Mouse (Mus musculus) neural tube, embryonic 11.5 days (tissue): ENCODE data around the gene Ufc1. TPM values are rescaled to one million over a fixed set of nuclear protein-coding genes. Genes with fewer than 3 reads are reported as not detected.

ENCODE experiments used
- ATAC-seq: fragments of 200-750 bp; cut with Nextera tagmentation; 2 replicates; pipeline ENCODE4 v1.8.0; 2017; ENCODE audit warnings: moderate number of reproducible peaks, mild to moderate bottlenecking, moderate TSS enrichment, moderate library complexity; ENCODE audit not compliant: insufficient read depth, low FRiP score, low TSS enrichment
- DNase-seq: peaks from one replicate; pipeline ENCODE4 v3.0.0-alpha.2; 2015; ENCODE audit warnings: low spot score
- H3K27ac ChIP-seq: fragments of 300-500 bp; sonication (generic); 2 replicates; pipeline ENCODE4 v1.5.1; 2014; ENCODE audit warnings: low read depth, mild to moderate bottlenecking, low read length
- H3K27me3 ChIP-seq: fragments of 300-500 bp; sonication (generic); 2 replicates; pipeline ENCODE4 v1.6.1; 2014; ENCODE audit warnings: mild to moderate bottlenecking, low read length, mixed read lengths; ENCODE audit not compliant: control insufficient read depth, insufficient read depth
- H3K36me3 ChIP-seq: fragments of 300-500 bp; sonication (generic); 2 replicates; pipeline ENCODE4 v1.6.1; 2014; ENCODE audit warnings: mild to moderate bottlenecking, low read length, moderate library complexity, mixed read lengths; ENCODE audit not compliant: control insufficient read depth, insufficient read depth
- H3K4me1 ChIP-seq: fragments of 300-500 bp; sonication (generic); 2 replicates; pipeline ENCODE4 v1.6.1; 2014; ENCODE audit warnings: low read length, mixed read lengths; ENCODE audit not compliant: control insufficient read depth, insufficient read depth
- H3K4me2 ChIP-seq: fragments of 300-500 bp; sonication (generic); 2 replicates; pipeline ENCODE4 v1.6.1; 2014; ENCODE audit warnings: low read depth, mild to moderate bottlenecking, moderate library complexity
- H3K4me3 ChIP-seq: fragments of 300-500 bp; sonication (generic); 2 replicates; pipeline ENCODE4 v1.5.1; 2014; ENCODE audit warnings: low read depth, low read length
- H3K9ac ChIP-seq: fragments of 300-500 bp; sonication (generic); 2 replicates; pipeline ENCODE4 v1.6.1; 2014; ENCODE audit warnings: mild to moderate bottlenecking, low read length
- H3K9me3 ChIP-seq: fragments of 300-500 bp; sonication (generic); 2 replicates; pipeline ENCODE4 v1.6.1; 2016; ENCODE audit warnings: low read length; ENCODE audit not compliant: control insufficient read depth
- WGBS: fragments of 180-500 bp; shearing (Covaris S2); extraction: QIAGEN DNeasy Blood & Tissue Kit; methylation state at CpG from one replicate; pipeline ENCODE4 v1.1.7; 2014; 5-methylcytosine and 5-hydroxymethylcytosine counted together
- polyA plus RNA-seq: library from polyadenylated mRNA; unstranded; fragments of >200 nt; fragmentation: Nextera tagmentation; extraction: Ambion mirVana; gene quantifications from 2 replicates; pipeline ENCODE4 v1.2.1, GENCODE M21; 2014

Ufc1 gene
- polyA plus RNA-seq, 1 experiment from 2014 or later: 103 TPM

GRCm38 (mm10) chr1:171257781-171258180 is 37.0 kb downstream of the Ufc1 start:
- H3K27me3 ChIP-seq: no peaks in the 10 kb centered on the region
- H3K4me3 ChIP-seq: no peak overlapping the region
- no peak overlapping the region for H3K9ac ChIP-seq
- DNase-seq (no peak), ATAC-seq (no peak)
- H3K9me3 ChIP-seq: no peaks in the 10 kb centered on the region
- no peaks in the 10 kb centered on the region for H3K4me1 ChIP-seq
- H3K27ac ChIP-seq: no peak overlapping the region
- WGBS: 90% methylated on average over 9 of the region's 9 CpGs
- no peak overlapping the region for H3K4me2 ChIP-seq
- H3K36me3 ChIP-seq: peaks cover 2% of the 10 kb centered on the region; the same call in 1 of the 2 replicates

DNA sequence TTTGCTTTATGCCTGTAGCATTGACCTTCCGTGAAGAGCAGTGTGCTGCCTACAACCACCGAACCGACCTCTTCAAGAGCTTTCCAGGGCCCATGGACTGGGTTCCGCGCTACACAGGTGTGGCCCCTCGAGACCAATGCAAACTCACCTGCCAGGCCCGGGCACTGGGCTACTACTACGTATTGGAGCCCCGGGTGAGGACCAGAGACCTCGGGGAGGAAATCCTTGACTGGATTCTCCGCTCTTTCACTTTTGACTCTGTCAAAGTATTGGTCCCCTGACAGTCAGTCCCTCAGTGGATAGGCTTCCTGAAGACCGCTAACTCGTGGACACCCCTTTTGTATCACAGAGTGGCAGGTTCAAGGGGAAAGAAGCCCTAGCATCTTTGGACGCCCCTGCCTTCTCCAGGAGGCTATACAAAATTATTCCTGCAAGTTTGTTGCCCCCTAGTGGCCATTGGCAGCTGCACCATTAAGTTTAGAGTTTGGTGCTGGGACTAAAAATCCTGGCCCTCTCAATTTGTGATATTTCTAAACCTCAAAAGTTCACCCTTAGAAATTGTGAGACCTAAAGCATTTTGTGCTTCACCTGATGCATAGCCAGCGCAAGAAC is 37.8 kb downstream of the Ufc1 start:
- ATAC-seq (0 out of 2 replicates have a peak, but pooled peaks have one; percentile 58), DNase-seq (peak; percentile 69)
- Histone ChIP-seq H3K36me3 (peaks cover 2% of the 10 kb centered on the region; the same call in 1 of the 2 replicates), H3K4me3 (no peak overlapping the region), H3K4me1 (peaks cover 5% of the 10 kb centered on the region; the same call in 1 of the 2 replicates), H3K4me2 (no peak overlapping the region), H3K27ac (no peak overlapping the region), H3K9me3 (no peaks in the 10 kb centered on the region), H3K9ac (no peak overlapping the region), H3K27me3 (no peaks in the 10 kb centered on the region)
- 66% methylated on average over 15 of the region's 15 CpGs for WGBS

- Histone ChIP-seq H3K27ac (no peak overlapping the region), H3K27me3 (no peaks in the 10 kb centered on the region), H3K4me2 (no peak overlapping the region), H3K4me1 (peaks cover 11% of the 10 kb centered on the region), H3K9ac (no peak overlapping the region), H3K9me3 (no peaks in the 10 kb centered on the region), H3K36me3 (peaks cover 2% of the 10 kb centered on the region; the same call in 1 of the 2 replicates), H3K4me3 (no peak overlapping the region)
- 92% methylated on average over 24 of the region's 24 CpGs for WGBS
- ATAC-seq (no peak), DNase-seq (no peak)
Measured at GRCm38 (mm10) chr1:171256095-171256818, 38.6 kb downstream of the Ufc1 start.

DNA sequence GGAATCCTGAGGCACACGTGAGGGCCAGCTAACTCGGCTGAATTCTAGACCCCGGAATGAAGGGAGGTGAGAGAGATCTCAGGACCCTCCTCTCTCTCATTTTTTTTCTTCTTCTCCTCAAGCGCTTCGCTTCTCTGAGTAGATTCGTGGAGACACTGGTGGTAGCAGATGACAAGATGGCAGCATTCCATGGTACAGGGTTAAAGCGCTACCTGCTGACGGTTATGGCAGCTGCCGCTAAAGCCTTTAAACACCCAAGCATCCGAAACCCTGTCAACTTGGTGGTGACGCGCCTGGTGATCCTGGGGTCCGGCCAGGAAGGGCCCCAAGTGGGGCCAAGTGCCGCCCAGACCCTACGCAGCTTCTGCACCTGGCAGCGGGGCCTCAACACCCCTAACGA is 42.4 kb downstream of the Ufc1 start:
- Histone ChIP-seq H3K27ac (0 out of 2 replicates have a peak overlapping the region, but pooled peaks have one; percentile 39), H3K9ac (0 out of 2 replicates have a peak overlapping the region, but pooled peaks have one; percentile 14), H3K27me3 (no peaks in the 10 kb centered on the region), H3K9me3 (no peaks in the 10 kb centered on the region), H3K4me2 (peak overlapping the region; percentile 36), H3K4me1 (peaks cover 30% of the 10 kb centered on the region), H3K4me3 (0 out of 2 replicates have a peak overlapping the region, but pooled peaks have one; percentile 22), H3K36me3 (no peaks in the 10 kb centered on the region)
- 61% methylated on average over 17 of the region's 17 CpGs for WGBS
- no peak for ATAC-seq
- no peak for DNase-seq

- H3K9ac ChIP-seq: 0 out of 2 replicates have a peak overlapping the region, but pooled peaks have one; percentile 14
- ATAC-seq (no peak), DNase-seq (peak; percentile 40)
- H3K4me3 ChIP-seq: peak overlapping the region; percentile 22; the same call in 1 of the 2 replicates
- no peaks in the 10 kb centered on the region for H3K9me3 ChIP-seq
- H3K4me2 ChIP-seq: peak overlapping the region; percentile 50
- H3K27ac ChIP-seq: peak overlapping the region; percentile 44; the same call in 1 of the 2 replicates
- H3K4me1 ChIP-seq: peaks cover 30% of the 10 kb centered on the region
- 2% methylated on average over 13 of the region's 13 CpGs for WGBS
- no peaks in the 10 kb centered on the region for H3K36me3 ChIP-seq
- H3K27me3 ChIP-seq: no peaks in the 10 kb centered on the region
Measured at GRCm38 (mm10) chr1:171251594-171252324, 43.1 kb downstream of the Ufc1 start.

DNA sequence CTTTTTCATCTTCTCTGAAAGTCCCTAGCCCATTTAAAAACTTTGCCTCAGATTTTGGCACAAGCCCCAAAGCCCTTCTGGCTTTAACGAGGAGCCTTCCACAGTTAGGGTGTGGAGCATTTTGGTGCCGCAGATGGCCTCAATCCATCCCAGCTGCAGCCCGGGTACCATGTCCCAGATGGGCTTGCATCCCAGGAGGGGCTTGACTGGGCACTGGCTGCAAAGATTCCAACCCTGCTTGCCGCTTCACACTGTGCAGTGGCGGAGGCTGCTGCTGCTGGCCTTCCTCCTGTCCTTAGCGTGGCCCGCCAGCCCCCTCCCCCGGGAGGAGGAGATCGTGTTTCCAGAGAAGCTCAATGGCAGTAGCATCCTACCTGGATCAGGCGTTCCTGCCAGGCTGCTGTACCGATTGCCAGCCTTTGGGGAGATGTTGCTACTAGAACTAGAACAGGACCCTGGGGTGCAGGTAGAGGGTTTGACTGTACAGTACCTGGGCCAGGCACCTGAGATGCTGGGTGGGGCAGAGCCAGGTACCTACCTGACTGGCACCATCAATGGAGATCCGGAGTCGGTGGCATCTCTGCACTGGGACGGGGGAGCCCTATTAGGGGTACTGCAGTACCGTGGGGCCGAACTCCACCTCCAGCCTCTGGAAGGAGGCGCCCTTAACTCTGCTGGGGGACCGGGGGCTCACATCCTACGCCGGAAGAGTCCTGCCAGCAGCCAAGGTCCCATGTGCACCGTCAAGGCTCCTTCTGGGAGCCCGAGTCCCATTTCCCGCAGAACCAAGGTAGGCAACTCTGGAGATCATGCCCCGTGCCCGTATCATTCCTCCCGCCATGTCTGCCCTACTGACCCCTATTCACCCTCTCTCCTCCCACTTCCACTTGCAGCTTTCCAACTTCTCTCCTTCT is 43.9 kb downstream of the Ufc1 start, which contains the start of gene Ndufs2:
Ndufs2 (minus strand) TSS at position 709 of the 914 bp plus-strand sequence.
- H3K27me3 ChIP-seq: no peaks in the 10 kb centered on the region
- DNase-seq: peak; percentile 30
- peak within 1 kb of the TSS; percentile 22 for H3K4me3 ChIP-seq
- peak within 1 kb of the TSS; percentile 44 for H3K9ac ChIP-seq
- peaks cover 36% of the 10 kb centered on the region for H3K4me1 ChIP-seq
- WGBS: 15% methylated on average over 26 of the region's 26 CpGs
- no peak for ATAC-seq
- H3K4me2 ChIP-seq: peak within 1 kb of the TSS; percentile 50
- peak within 1 kb of the TSS; percentile 44; the same call in 1 of the 2 replicates for H3K27ac ChIP-seq
- H3K36me3 ChIP-seq: no peaks in the 10 kb centered on the region
- H3K9me3 ChIP-seq: no peaks in the 10 kb centered on the region

GRCm38 (mm10) chr1:171249913-171250600 is 44.8 kb downstream of the Ufc1 start, which contains the start of gene Adamts4:
Gene Adamts4 (plus strand): TSS chr1:171250421.
- H3K27me3 ChIP-seq: no peaks in the 10 kb centered on the region
- peak within 1 kb of the TSS; percentile 44 for H3K9ac ChIP-seq
- H3K36me3 ChIP-seq: no peaks in the 10 kb centered on the region
- H3K9me3 ChIP-seq: no peaks in the 10 kb centered on the region
- peak within 1 kb of the TSS; percentile 35; the same call in 1 of the 2 replicates for H3K27ac ChIP-seq
- ATAC-seq (no peak), DNase-seq (peak; percentile 49)
- peak within 1 kb of the TSS; percentile 50 for H3K4me2 ChIP-seq
- H3K4me3 ChIP-seq: peak within 1 kb of the TSS; percentile 22
- WGBS: 13% methylated on average over 5 of the region's 5 CpGs
- peaks cover 37% of the 10 kb centered on the region for H3K4me1 ChIP-seq
